Mouse (Mus musculus): ENCODE measurements around the gene Cks2. TPM values are rescaled to one million over a fixed set of nuclear protein-coding genes. Genes with fewer than 3 reads are reported as not detected.
A peak's percentile ranks its signal among the peaks of the same experiment; 100 is the strongest.
"Not testable (repeated sequence)": the region's sequence is repeated elsewhere in the genome, so short reads cannot be mapped to it uniquely, and the experiment has no call there.

Gene Cks2
- polyA plus RNA-seq, 1 experiment from 2014 or later, result 330 TPM

DNA sequence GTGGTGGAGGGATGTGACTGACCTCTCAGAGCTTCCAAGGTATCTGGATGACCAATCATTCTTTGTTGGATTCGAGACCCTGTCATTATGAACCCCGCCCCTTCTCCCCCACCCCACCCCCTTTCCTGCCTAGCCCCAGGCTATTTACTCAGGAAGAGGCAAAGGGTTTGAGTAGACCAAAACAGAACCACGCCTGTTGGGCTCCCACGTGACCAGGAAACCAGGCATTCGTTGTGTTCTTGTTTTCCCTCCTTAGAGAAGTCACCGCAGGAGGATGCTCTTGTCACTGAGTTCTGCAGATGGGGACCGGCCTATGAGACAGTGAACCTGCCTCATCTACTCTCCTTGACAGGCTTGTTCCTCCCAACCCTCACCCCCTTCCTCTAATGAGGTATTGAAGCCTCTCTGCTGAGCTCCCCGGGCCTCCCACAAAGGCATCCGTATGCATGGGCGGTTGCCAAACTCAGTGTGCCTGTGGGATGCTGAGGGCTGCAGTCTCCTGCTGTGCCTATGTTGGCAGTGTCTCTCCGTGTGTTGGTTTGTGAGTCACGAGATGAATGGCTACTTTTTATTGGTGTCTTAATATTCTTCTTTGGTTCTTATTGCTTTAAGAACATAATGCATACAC, 28.5 kb upstream of the Cks2 start:
- H3K9ac ChIP-seq, result no peak overlapping the region
- WGBS, result 7% methylated on average over 12 of the region's 12 CpGs
- H3K9me3 ChIP-seq, result no peaks in the 10 kb centered on the region
- ATAC-seq (ENCODE audit: low FRiP score), result peak; percentile 53; the same call in 1 of the 2 replicates
- H3K27me3 ChIP-seq, result no peaks in the 10 kb centered on the region
- H3K4me1 ChIP-seq, result peaks cover 22% of the 10 kb centered on the region
- H3K27ac ChIP-seq, result 0 out of 2 replicates have a peak overlapping the region, but pooled peaks have one; percentile 2
- no peaks in the 10 kb centered on the region for H3K36me3 ChIP-seq (replicated peaks)
- H3K4me3 ChIP-seq (replicated peaks), result no peak overlapping the region
- peak overlapping the region; percentile 22 for H3K4me2 ChIP-seq

DNA sequence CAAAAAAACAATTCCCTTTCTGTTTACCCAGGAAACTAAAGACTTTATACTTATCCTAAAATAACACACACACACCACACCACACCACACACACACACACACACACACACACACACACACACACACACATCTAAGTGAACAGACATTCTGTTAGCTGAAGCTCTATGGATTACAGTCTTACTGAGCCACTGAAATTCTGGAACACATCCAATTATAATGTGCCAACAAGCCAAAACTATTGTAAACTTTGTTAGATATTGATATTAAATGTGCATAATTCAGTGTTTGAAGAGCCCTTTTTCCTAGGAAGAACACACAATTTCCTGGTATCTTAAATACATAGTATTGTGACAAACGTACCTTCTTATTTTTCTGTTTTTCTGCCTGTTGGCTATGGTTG, 27.7 kb upstream of the Cks2 start:
- Histone ChIP-seq H3K27me3 (no peaks in the 10 kb centered on the region), H3K4me1 (peaks cover 22% of the 10 kb centered on the region), H3K9ac (no peak overlapping the region), H3K4me3 (replicated peaks) (no peak overlapping the region), H3K4me2 (no peak overlapping the region), H3K36me3 (replicated peaks) (no peaks in the 10 kb centered on the region), H3K27ac (no peak overlapping the region), H3K9me3 (no peaks in the 10 kb centered on the region)
- WGBS, result 64% methylated on average over 1 of the region's 1 CpGs
- ATAC-seq (ENCODE audit: low FRiP score), result no peak

DNA sequence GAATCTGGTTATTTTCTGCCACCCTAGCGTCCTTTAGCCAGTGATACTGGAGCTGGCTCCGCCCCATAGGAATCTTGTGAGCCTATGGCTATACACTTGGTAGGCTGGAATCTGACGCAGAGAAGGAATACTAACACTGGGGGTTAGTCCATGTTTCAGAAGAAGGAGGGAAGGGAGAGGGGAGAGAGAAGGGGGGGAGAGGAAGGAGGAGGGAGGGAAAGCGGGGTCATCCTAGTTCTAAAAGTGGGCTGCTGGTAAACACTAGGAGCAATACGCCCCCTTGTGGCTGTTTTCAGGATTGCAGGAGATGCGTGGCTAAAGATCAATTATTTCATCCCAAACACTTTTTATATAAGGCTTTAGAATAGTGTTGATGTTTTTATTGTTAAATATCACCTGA, 27.2 kb upstream of the Cks2 start:
- peak; percentile 41; the same call in 1 of the 2 replicates for ATAC-seq (ENCODE audit: low FRiP score)
- Histone ChIP-seq H3K9me3 (no peaks in the 10 kb centered on the region), H3K27me3 (no peaks in the 10 kb centered on the region), H3K27ac (no peak overlapping the region), H3K36me3 (replicated peaks) (no peaks in the 10 kb centered on the region), H3K9ac (no peak overlapping the region), H3K4me2 (peak overlapping the region; percentile 22; the same call in 1 of the 2 replicates), H3K4me1 (peaks cover 22% of the 10 kb centered on the region), H3K4me3 (replicated peaks) (no peak overlapping the region)
- WGBS, result 23% methylated on average over 6 of the region's 6 CpGs

DNA sequence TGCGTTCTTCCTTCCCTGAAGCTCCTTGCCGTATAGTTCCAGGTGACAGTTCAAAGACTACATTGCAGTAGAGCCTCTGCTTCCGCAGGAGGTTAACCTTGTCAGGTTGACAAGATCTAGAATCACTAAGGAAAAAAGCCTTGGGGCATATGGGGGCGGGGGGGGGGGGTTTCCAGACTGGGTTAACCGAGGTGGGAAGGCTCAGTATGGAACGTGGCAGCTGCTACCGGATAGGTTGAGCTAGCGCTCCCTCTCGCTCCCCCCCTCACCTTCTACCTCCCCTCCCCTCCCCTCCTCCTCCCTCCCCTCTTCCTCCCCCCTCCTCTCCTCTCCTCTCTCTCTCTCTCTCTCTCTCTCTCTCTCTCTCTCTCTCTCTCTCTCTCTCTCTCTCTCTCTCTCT, 26.4 kb upstream of the Cks2 start:
- Histone ChIP-seq H3K4me1 (peaks cover 22% of the 10 kb centered on the region), H3K9ac (no peak overlapping the region), H3K27me3 (no peaks in the 10 kb centered on the region), H3K4me2 (no peak overlapping the region), H3K27ac (no peak overlapping the region), H3K4me3 (replicated peaks) (no peak overlapping the region), H3K9me3 (no peaks in the 10 kb centered on the region), H3K36me3 (replicated peaks) (no peaks in the 10 kb centered on the region)
- WGBS, result 27% methylated on average over 9 of the region's 9 CpGs
- no peak for ATAC-seq (ENCODE audit: low FRiP score)

DNA sequence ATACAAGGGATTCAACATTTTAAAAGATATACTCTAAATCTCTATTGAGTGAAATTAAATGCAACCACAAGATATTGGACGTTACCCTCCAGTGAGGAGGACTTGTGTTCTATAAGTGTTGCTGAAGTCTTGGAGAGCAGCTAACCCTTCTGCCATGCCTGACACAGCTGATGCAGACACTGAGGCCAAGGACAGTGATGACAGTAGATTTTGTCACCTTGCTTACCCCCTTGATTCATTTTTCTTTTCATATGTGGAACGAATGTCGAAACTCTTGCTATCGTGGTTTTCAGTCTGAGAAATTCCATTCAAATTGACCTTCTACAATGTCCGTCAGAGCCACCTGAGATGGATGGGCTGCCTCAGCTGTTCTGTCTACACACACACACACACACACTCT, 22.4 kb upstream of the Cks2 start:
- WGBS, result 89% methylated on average over 5 of the region's 5 CpGs
- Histone ChIP-seq H3K9me3 (no peaks in the 10 kb centered on the region), H3K4me1 (peaks cover 8% of the 10 kb centered on the region; the same call in 1 of the 2 replicates), H3K27me3 (no peaks in the 10 kb centered on the region), H3K27ac (no peak overlapping the region), H3K4me3 (replicated peaks) (no peak overlapping the region), H3K9ac (no peak overlapping the region), H3K4me2 (no peak overlapping the region), H3K36me3 (replicated peaks) (no peaks in the 10 kb centered on the region)
- no peak for ATAC-seq (ENCODE audit: low FRiP score)

DNA sequence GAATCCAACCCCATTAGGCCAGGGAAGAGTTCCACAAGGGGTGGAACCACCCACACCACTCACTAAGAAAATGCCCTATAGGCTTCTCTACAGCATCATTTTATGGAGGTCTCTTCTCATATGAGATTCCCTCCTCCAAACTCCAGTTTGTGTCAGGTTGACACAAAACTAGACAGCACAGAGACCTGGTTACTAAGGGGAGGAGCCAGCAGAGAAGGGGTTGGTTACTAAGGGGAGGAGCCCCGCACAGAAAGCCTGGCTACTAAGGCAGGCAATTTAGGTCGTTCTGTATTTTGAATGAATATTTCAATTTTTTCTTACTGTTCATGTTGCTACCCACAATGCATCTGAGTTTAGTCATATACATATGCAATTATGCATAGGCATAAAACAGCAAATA, 21.4 kb upstream of the Cks2 start:
- Histone ChIP-seq H3K36me3 (replicated peaks) (no peaks in the 10 kb centered on the region), H3K4me1 (no peaks in the 10 kb centered on the region), H3K4me3 (replicated peaks) (no peak overlapping the region), H3K9ac (no peak overlapping the region), H3K27ac (no peak overlapping the region), H3K27me3 (no peaks in the 10 kb centered on the region), H3K4me2 (no peak overlapping the region), H3K9me3 (no peaks in the 10 kb centered on the region)
- ATAC-seq (ENCODE audit: low FRiP score), result no peak
- WGBS, result 82% methylated on average over 2 of the region's 2 CpGs

DNA sequence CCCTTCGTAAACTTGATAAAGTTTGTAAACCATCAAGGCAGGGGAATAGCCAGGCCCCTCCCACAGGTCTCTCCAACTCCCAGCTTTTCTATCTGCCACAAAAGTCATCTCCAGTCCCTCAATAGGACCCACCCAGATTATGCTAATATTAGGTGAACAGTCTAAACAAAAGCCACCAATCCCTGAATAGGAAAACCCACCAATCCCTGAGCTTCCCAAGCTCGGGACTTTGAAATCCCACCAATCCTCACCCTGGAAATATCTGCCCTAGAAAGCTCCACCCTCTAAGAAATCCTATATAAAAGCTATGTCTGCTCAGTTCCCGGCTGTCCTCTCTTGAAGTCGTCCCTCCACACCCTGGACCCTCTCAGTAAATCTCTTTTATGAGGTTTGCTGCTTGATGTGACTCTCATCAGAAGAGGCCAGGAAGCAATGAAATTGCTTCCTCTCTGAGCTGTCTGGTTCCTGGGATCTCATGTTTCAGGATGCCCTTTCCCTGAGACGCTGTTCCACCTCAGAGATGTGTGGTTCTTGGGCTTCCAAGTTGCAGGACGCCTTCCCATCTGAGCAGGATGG, 16.7 kb upstream of the Cks2 start:
- Histone ChIP-seq H3K27ac (no peak overlapping the region), H3K4me2 (no peak overlapping the region), H3K36me3 (replicated peaks) (no peaks in the 10 kb centered on the region), H3K9me3 (no peaks in the 10 kb centered on the region), H3K4me1 (no peaks in the 10 kb centered on the region), H3K27me3 (no peaks in the 10 kb centered on the region), H3K9ac (no peak overlapping the region), H3K4me3 (replicated peaks) (no peak overlapping the region)
- WGBS, result 79% methylated on average over 6 of the region's 6 CpGs
- no peak for ATAC-seq (ENCODE audit: low FRiP score)

DNA sequence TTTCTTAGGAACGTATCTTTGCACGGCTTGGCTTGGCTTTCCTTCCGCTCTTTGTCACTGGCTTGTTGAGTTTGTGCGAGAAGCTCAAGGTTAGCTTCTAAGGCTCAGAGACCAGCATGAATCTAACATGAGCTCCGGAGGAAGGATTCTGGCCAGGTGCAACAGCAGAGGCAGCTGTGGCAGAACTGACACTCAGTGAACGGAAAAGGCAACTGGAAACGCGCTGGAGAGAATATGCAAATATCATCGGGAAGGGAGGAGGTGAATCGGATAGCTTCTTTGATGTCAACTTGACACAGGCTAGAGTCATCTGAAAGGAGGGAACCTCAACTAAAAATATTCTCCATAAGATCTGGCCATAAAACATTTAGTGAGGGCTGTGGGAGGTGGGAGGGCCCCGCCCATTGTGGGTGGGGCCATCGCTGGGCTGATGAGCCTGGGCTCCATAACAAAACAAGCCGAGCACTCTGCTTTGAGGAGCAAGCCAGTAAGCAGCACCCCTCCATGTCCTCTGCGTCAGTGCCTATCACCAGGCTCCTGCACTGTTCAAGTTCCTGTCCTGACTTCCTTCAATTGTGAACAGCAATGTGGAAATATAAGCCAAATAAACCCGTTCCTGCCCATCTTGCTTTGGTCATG, 13.6 kb upstream of the Cks2 start:
- no peak overlapping the region for H3K4me3 ChIP-seq (replicated peaks)
- WGBS, result 83% methylated on average over 15 of the region's 15 CpGs
- no peak overlapping the region for H3K9ac ChIP-seq
- H3K9me3 ChIP-seq, result no peaks in the 10 kb centered on the region
- H3K27me3 ChIP-seq, result no peaks in the 10 kb centered on the region
- H3K27ac ChIP-seq, result no peak overlapping the region
- no peak for ATAC-seq (ENCODE audit: low FRiP score)
- no peak overlapping the region for H3K4me2 ChIP-seq
- no peaks in the 10 kb centered on the region for H3K36me3 ChIP-seq (replicated peaks)
- no peaks in the 10 kb centered on the region for H3K4me1 ChIP-seq

DNA sequence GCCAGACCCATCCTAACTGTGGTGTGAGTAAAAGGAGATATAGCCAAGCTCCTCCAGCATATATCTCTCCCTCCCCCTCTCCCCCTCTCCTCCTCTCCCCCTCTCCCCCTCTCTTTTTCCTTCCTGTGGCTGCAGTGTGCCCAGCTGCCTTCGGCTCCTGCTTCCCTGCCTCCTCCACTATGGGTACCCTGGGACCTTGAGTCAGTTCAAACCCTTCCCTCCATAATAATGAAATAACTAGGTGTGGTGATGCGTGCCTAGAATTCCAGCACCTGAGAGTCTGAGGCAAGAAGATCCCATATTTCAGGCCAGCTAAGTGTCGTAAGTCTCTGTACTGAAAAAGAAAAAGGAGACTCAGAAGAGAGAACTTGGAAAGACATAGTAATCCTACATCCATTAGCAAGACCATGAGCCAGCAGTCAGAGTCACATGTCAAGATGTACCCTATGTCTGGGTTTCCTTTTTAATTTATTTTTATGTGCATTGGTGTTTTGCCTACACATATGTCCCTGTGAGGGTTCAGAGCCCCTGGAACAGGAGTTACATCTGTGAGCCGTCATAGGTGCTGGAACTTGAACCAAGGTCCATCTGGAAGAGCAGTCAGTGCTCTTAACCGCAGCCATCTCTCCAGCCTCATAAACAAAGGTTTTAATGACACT, 12.3 kb upstream of the Cks2 start:
- Histone ChIP-seq H3K4me2 (no peak overlapping the region), H3K4me3 (replicated peaks) (no peak overlapping the region), H3K36me3 (replicated peaks) (no peaks in the 10 kb centered on the region), H3K9me3 (no peaks in the 10 kb centered on the region), H3K9ac (no peak overlapping the region), H3K4me1 (no peaks in the 10 kb centered on the region), H3K27me3 (no peaks in the 10 kb centered on the region), H3K27ac (no peak overlapping the region)
- no peak for ATAC-seq (ENCODE audit: low FRiP score)
- 90% methylated on average over 5 of the region's 5 CpGs for WGBS

DNA sequence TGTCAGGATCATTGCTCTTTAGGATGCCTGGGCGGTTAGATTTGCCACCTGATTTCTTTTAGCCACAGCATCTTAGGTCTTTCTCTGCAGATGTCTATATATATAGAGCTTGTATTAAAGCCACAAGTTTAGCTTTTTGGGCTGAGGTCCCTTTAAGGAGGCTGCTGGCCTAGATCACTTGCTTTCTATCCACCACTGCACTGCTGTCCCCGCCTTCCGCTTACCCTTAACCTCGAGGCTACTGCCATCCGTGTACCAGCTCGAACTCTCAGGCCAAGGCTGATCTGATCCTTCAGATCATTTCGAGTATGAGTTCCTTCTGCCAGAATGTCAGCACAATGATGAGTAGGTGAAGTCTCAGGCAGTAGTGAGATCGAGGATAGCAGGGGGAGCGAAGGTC, 9.6 kb upstream of the Cks2 start:
- H3K27me3 ChIP-seq; H3K27ac ChIP-seq; H3K4me3 ChIP-seq (replicated peaks); H3K36me3 ChIP-seq (replicated peaks); H3K9me3 ChIP-seq; H3K4me1 ChIP-seq; H3K4me2 ChIP-seq; ATAC-seq (ENCODE audit: low FRiP score); H3K9ac ChIP-seq: not testable (repeated sequence)
- WGBS, result 84% methylated on average over 5 of the region's 9 CpGs

DNA sequence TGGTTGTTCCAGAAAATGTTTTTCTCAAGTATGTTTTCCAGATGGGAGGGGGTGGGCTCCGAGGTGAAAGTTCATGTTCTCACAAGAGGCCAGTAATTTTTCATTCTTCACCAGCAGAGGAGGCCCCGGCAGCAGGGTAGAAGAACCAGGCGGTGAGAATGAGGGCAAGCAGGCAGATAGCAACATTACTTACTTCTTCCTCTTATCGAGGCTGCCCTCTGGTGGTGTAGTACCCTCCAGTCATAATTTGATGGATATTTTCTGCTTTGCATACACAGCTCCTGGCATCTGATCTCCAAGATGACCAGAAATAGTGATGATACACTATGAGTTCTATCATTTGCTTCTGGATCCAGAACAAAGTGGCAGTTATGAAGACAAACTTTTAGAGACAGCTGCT, 6.1 kb upstream of the Cks2 start:
- no peaks in the 10 kb centered on the region for H3K4me1 ChIP-seq
- 87% methylated on average over 4 of the region's 4 CpGs for WGBS
- no peak overlapping the region for H3K4me3 ChIP-seq (replicated peaks)

DNA sequence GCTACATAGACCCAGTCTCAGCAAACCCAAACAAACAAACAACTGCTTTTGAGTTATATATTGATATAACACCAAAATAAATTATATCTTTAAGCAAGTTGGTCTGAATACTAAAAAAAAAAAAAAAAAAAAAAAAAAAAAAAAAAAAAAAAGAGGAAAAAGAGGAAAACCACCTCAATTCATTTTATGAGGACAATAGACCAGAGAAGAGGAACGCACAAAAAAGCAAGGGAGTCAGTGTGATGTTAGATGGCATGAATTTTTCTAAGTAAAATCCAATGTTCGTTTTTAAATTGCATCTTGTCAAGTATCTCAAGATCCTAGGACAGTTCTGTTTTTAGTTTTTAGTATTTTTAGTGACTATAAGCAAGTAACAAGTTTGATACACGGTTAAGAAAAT, 3.6 kb upstream of the Cks2 start:
- Histone ChIP-seq H3K27me3 (0 out of 2 replicates have a peak, but pooled peaks cover 2% of the 10 kb centered on the region), H3K9me3 (no peaks in the 10 kb centered on the region), H3K36me3 (replicated peaks) (no peaks in the 10 kb centered on the region), H3K4me1 (peaks cover 7% of the 10 kb centered on the region; the same call in 1 of the 2 replicates), H3K4me2 (no peak overlapping the region), H3K27ac (no peak overlapping the region), H3K9ac (no peak overlapping the region), H3K4me3 (replicated peaks) (no peak overlapping the region)
- 83% methylated on average over 3 of the region's 3 CpGs for WGBS
- no peak for ATAC-seq (ENCODE audit: low FRiP score)

More for the DNA sequence above, 6.1 kb upstream of the Cks2 start:
- Histone ChIP-seq H3K9me3 (no peaks in the 10 kb centered on the region), H3K27ac (no peak overlapping the region), H3K36me3 (replicated peaks) (no peaks in the 10 kb centered on the region), H3K9ac (no peak overlapping the region), H3K4me2 (no peak overlapping the region), H3K27me3 (0 out of 2 replicates have a peak, but pooled peaks cover 2% of the 10 kb centered on the region)
- ATAC-seq (ENCODE audit: low FRiP score), result no peak
